Mouse (Mus musculus) heart, embryonic 14.5 days (tissue): ENCODE data around the gene Prss16. TPM values are rescaled to one million over a fixed set of nuclear protein-coding genes. Genes with fewer than 3 reads are reported as not detected.
"Not testable (repeated sequence)": the region's sequence is repeated elsewhere in the genome, so short reads cannot be mapped to it uniquely, and the experiment has no call there.

ENCODE experiments used
- ATAC-seq: fragments of 200-750 bp; cut with Nextera tagmentation; 2 replicates; pipeline ENCODE4 v1.8.0; 2017; ENCODE audit warnings: low read depth, moderate TSS enrichment; ENCODE audit not compliant: insufficient number of reproducible peaks, insufficient read depth, low FRiP score
- H3K27ac ChIP-seq, 2 experiments: fragments of 200-500 bp in 1 of 2; fragments of 300-500 bp in 1 of 2; sonication (generic) in 1 of 2; replicated peaks in 1 of 2; 2 replicates each; pipeline ENCODE4 v1.5.1; 2012 to 2014; ENCODE audit warnings: low read depth in 2 of 2, low read length in 2 of 2, control low read depth in 1 of 2, mild to moderate bottlenecking in 1 of 2, mixed read lengths in 1 of 2; ENCODE audit not compliant: control insufficient read depth in 1 of 2, insufficient read depth in 1 of 2
- H3K27me3 ChIP-seq: fragments of 300-500 bp; sonication (generic); 2 replicates; pipeline ENCODE4 v1.6.1; 2014; ENCODE audit warnings: mild to moderate bottlenecking, low read length, control low read depth; ENCODE audit not compliant: control insufficient read depth, insufficient read depth
- H3K36me3 ChIP-seq: fragments of 300-500 bp; sonication (generic); 2 replicates; pipeline ENCODE4 v1.6.1; 2014; ENCODE audit warnings: mild to moderate bottlenecking, control low read depth, low read length, mixed read lengths; ENCODE audit not compliant: control insufficient read depth, insufficient read depth
- H3K4me1 ChIP-seq, 2 experiments: fragments of 200-500 bp in 1 of 2; fragments of 300-500 bp in 1 of 2; sonication (generic) in 1 of 2; 2 replicates each; pipeline ENCODE4 v1.6.1; 2012 to 2014; ENCODE audit warnings: low read length in 2 of 2, control low read depth in 1 of 2, mixed read lengths in 1 of 2; ENCODE audit not compliant: control insufficient read depth in 2 of 2, insufficient read depth in 2 of 2
- H3K4me2 ChIP-seq: fragments of 300-500 bp; sonication (generic); 2 replicates; pipeline ENCODE4 v1.6.1; 2014; ENCODE audit warnings: mild to moderate bottlenecking, low read length
- H3K4me3 ChIP-seq, 2 experiments: fragments of 200-500 bp in 1 of 2; fragments of 300-500 bp in 1 of 2; sonication (generic) in 1 of 2; 2 replicates each; pipeline ENCODE4 v1.5.1; 2012 to 2014; ENCODE audit warnings: low read length in 2 of 2, mild to moderate bottlenecking in 2 of 2, control low read depth in 1 of 2, low read depth in 1 of 2, moderate library complexity in 1 of 2; ENCODE audit not compliant: control insufficient read depth in 1 of 2, insufficient read depth in 1 of 2
- H3K9ac ChIP-seq: fragments of 300-500 bp; sonication (generic); 2 replicates; pipeline ENCODE4 v1.6.1; 2014; ENCODE audit warnings: mild to moderate bottlenecking, low read length
- H3K9me3 ChIP-seq: fragments of 300-500 bp; sonication (generic); 2 replicates; pipeline ENCODE4 v1.6.1; 2016; ENCODE audit warnings: low read length, control low read depth; ENCODE audit not compliant: control insufficient read depth
- WGBS: fragments of 180-500 bp; shearing (Covaris S2); extraction: QIAGEN DNeasy Blood & Tissue Kit; methylation state at CpG from one replicate; pipeline ENCODE4 v1.1.7; 2014; 5-methylcytosine and 5-hydroxymethylcytosine counted together
- polyA plus RNA-seq: library from polyadenylated mRNA; unstranded; fragments of >200 nt; fragmentation: Nextera tagmentation; extraction: Ambion mirVana; gene quantifications from 2 replicates; pipeline ENCODE4 v1.2.1, GENCODE M21; 2014

Prss16 gene
- polyA plus RNA-seq, 1 experiment from 2014 or later = 0.88 TPM

DNA sequence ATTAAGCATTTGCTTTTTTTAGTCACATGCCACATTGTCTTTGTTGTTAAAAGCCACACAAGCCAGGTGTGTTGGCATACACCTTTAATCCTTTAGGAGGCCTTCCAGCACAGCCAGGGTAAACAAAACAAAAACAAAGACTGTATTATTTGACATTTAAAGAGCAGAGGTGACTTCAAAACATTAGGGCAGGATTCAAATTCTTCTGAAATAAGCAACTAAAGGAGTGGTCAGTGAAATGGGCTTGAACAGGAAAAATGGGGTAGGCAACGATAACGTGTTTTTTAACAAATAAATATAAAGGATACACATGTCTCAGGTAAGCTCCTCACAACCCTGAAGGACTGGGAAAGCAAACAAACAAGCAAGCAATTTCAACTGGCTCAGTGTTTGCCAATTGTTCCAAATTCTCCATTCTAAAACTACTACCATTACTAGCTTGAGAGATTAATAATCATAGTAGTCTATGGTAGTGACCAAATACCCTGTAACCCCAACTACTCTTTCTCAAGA, 30.5 kb upstream of the Prss16 start:
- H3K4me3 ChIP-seq = peak overlapping the region in 1 of 2 experiments; percentile 41; a peak in 2 of 4 replicates
- H3K27me3 ChIP-seq = no peaks in the 10 kb centered on the region
- H3K4me1 ChIP-seq = peaks cover 4 to 28% of the 10 kb centered on the region in 2 experiments; a peak in 3 of 4 replicates
- 17% methylated on average over 2 of the region's 2 CpGs for WGBS
- no peak for ATAC-seq
- H3K4me2 ChIP-seq = peak overlapping the region; percentile 70
- H3K36me3 ChIP-seq = no peaks in the 10 kb centered on the region
- peak overlapping the region in 1 of 2 experiments; percentile 88; a peak in 2 of 4 replicates for H3K27ac ChIP-seq
- no peaks in the 10 kb centered on the region for H3K9me3 ChIP-seq
- H3K9ac ChIP-seq = peak overlapping the region; percentile 64

DNA sequence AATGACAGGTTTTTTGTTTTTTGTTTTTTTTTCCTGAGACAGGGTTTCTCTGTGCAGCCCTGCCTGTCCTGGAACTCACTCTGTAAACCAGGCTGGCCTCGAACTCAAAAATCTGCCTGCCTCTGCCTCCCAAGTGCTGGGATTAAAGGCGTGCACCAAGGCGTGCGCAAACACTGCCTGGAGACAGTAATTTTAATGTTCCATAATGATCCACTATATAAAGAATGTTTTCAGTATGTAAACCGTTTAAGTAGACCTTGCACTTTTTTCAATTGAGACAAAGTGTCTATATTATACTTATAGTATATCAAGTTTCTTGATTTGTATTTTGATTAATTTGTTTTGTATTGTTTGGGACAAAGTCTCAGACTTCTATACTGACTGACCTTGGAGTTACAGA, 29.8 kb upstream of the Prss16 start:
- no peak for ATAC-seq
- no peak overlapping the region for H3K27ac ChIP-seq

DNA sequence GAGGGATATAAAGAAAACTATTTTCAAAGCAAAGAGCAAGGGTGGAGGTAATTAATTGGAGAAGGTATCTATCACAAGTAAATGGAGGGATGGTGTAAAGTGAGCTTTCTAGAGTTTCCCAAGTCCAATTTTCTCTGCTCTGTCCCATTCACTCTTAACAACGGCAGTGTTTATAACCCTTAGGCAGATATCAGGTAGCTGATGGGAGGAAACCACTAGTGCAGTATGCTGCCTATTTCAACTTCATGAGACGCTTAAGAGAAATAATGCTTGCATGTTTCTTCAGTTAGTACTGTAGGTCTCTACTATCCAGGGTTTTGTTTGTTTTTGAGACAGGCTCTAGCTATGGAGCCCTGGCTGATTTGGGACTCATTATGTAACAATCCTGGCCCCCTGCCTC, 27.9 kb upstream of the Prss16 start:
- no peaks in the 10 kb centered on the region for H3K9me3 ChIP-seq
- H3K9ac ChIP-seq = no peak overlapping the region
- 65% methylated on average over 2 of the region's 2 CpGs for WGBS
- H3K4me2 ChIP-seq = no peak overlapping the region
- H3K4me3 ChIP-seq = no peak overlapping the region
- peaks cover 4 to 30% of the 10 kb centered on the region in 2 experiments; a peak in 3 of 4 replicates for H3K4me1 ChIP-seq
- no peak overlapping the region for H3K27ac ChIP-seq
- no peaks in the 10 kb centered on the region for H3K27me3 ChIP-seq
- ATAC-seq = no peak
- no peaks in the 10 kb centered on the region for H3K36me3 ChIP-seq

More for the DNA sequence above, 29.8 kb upstream of the Prss16 start:
- Histone ChIP-seq H3K4me1 (peaks cover 4 to 34% of the 10 kb centered on the region in 2 experiments; a peak in 3 of 4 replicates), H3K9me3 (no peaks in the 10 kb centered on the region), H3K9ac (no peak overlapping the region), H3K36me3 (no peaks in the 10 kb centered on the region), H3K4me2 (0 out of 2 replicates have a peak overlapping the region, but pooled peaks have one; percentile 70), H3K4me3 (no peak overlapping the region), H3K27me3 (no peaks in the 10 kb centered on the region)
- 69% methylated on average over 5 of the region's 5 CpGs for WGBS

DNA sequence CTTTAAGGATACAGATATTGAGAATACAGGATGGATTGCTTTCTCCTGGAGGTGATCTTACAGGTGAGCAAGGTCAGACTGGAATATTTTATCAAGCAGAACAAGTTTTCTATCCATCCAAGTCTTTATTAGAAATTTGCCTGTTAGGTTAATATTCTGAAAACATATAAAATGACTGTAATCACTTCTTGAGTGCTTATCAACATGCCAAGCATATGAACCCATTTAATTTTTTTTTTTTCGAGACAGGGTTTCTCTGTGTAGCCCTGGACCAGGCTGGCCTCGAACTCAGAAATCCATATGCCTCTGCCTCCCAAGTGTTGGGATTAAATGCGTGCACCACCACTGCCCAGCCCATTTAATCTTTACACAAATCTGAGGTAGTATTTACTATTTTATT, 27.4 kb upstream of the Prss16 start:
- no peaks in the 10 kb centered on the region for H3K27me3 ChIP-seq
- H3K27ac ChIP-seq = peak overlapping the region in 1 of 2 experiments; percentile 70; a peak in 2 of 4 replicates
- no peak for ATAC-seq
- peak overlapping the region; percentile 70 for H3K9ac ChIP-seq
- WGBS = 70% methylated on average over 3 of the region's 3 CpGs
- no peaks in the 10 kb centered on the region for H3K9me3 ChIP-seq
- H3K4me3 ChIP-seq = peak overlapping the region in 1 of 2 experiments; percentile 41; a peak in 1 of 4 replicates
- H3K4me2 ChIP-seq = peak overlapping the region; percentile 73
- no peaks in the 10 kb centered on the region for H3K36me3 ChIP-seq
- H3K4me1 ChIP-seq = peaks cover 4 to 27% of the 10 kb centered on the region in 2 experiments; a peak in 3 of 4 replicates

DNA sequence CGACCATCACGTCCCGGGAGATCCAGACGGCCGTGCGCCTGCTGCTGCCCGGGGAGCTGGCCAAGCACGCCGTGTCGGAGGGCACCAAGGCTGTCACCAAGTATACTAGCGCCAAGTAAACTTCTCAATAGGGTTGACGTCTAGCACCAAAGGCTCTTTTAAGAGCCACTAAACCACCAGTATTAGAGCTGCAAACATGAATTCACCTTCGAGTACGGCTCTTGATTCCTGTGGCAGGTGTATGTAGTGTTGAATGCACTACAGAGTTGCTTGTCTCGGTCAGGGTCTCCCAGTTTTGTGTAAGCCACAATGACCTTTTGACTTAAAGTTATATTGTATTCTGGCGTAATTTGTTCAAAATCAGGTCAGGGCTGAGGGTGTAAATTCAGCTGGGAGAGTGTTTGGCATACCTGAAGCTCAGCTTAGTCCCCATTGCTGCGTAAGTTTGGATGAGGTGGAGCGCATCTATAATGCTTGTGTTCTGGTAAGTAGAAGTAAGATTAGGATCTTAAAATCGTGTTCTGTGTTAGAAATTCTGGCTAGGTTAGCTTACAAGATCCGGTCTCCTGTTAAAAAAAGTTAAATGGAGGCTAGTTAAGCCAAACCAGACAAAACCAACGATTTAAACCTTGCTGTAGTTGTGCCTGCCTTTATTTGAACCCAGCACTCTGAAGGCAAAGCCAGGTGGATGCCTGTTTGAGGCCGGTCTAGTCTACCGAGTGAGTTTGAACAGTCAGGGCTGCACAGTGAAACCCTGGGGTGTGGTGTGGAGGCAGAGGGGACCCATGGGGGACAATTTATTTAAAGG, 26.8 kb upstream of the Prss16 start:
- Histone ChIP-seq H3K27ac (peak overlapping the region; percentile 70 to 72), H3K36me3 (no peaks in the 10 kb centered on the region), H3K9ac (peak overlapping the region; percentile 70), H3K4me1 (peaks cover 4 to 25% of the 10 kb centered on the region in 2 experiments; a peak in 3 of 4 replicates), H3K4me3 (peak overlapping the region; percentile 31 to 41), H3K4me2 (peak overlapping the region; percentile 73), H3K9me3 (no peaks in the 10 kb centered on the region), H3K27me3 (no peaks in the 10 kb centered on the region)
- no peak; the same call in 1 of the 2 replicates for ATAC-seq
- WGBS = 7% methylated on average over 17 of the region's 23 CpGs

DNA sequence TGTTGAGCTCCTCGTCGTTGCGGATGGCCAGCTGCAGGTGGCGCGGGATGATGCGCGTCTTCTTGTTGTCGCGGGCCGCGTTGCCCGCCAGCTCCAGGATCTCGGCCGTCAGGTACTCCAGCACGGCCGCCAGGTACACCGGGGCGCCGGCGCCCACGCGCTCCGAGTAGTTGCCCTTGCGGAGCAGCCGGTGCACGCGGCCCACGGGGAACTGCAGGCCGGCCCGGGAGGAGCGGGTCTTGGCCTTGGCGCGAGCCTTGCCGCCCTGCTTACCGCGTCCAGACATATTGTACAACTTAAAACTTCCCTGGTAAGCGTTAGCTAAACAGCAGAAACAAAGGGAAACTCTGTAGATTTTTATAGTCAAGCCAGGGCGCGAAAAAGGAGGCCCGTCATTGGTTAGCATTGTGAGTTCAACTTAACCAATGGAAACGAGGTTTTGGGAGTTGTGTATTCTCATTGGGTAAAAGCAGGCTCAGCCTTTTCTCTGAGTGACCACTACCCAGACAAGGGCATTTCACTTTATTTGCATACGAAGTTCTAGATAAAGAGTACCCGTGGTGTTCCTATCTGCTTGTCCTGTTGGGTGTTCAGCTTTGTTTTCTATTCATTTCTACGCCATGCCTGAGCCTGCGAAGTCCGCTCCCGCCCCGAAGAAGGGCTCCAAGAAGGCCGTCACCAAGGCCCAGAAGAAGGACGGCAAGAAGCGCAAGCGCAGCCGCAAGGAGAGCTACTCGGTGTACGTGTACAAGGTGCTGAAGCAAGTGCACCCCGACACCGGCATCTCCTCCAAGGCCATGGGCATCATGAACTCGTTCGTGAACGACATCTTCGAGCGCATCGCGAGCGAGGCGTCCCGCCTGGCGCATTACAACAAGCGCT, 26.0 kb upstream of the Prss16 start, which contains the start of the genes Hist1h2ah and Hist1h2bk:
TSS of gene Hist1h2ah (minus strand) at position 302 of the 882 bp plus-strand sequence.
TSS of gene Hist1h2bk (plus strand) at position 604 of the 882 bp plus-strand sequence.
- Histone ChIP-seq H3K9ac (peak within 1 kb of the TSS; percentile 74), H3K27ac (peak within 1 kb of the TSS; percentile 73 to 90), H3K4me2 (peak within 1 kb of the TSS; percentile 73), H3K4me3 (peak within 1 kb of the TSS; percentile 41 to 53), H3K4me1 (peaks cover 2 to 22% of the 10 kb centered on the region in 2 experiments; a peak in 3 of 4 replicates)
- peak; percentile 93 for ATAC-seq
- H3K27me3 ChIP-seq, H3K9me3 ChIP-seq, H3K36me3 ChIP-seq: not testable (repeated sequence)
- WGBS = 0% methylated on average over 22 of the region's 69 CpGs
